Mouse (Mus musculus) CH12.LX (cell line): Measurements from ENCODE around the gene Phf20.

Source experiments
- CHD2 ChIP-seq: IDR thresholded peaks from 2 replicates; pipeline ENCODE4 v1.6.1; 2011; ENCODE audit warnings: low read length, improper control_type of control experiment
- CTCF ChIP-seq, 2 experiments: IDR thresholded peaks in 1 of 2; conservative IDR thresholded peaks in 1 of 2; 2 replicates each; pipeline ENCODE4 v1.5.1; 2011 to 2012; ENCODE audit warnings: low read depth in 2 of 2, low read length in 2 of 2, improper control_type of control experiment in 1 of 2, inconsistent platforms in 1 of 2, mild to moderate bottlenecking in 1 of 2, moderate library complexity in 1 of 2
- E2F4 ChIP-seq: IDR thresholded peaks from 2 replicates; pipeline ENCODE4 v1.6.1; 2011; ENCODE audit warnings: low read depth, low read length, improper control_type of control experiment; ENCODE audit not compliant: insufficient replicate concordance
- EP300 ChIP-seq: IDR thresholded peaks from 2 replicates; pipeline ENCODE4 v1.6.1; 2011; ENCODE audit warnings: low read length, improper control_type of control experiment
- MAX ChIP-seq: IDR thresholded peaks from 2 replicates; pipeline ENCODE4 v1.6.1; 2011; ENCODE audit warnings: low read length, improper control_type of control experiment
- POLR2A ChIP-seq: IDR thresholded peaks from 2 replicates; pipeline ENCODE4 v1.6.1; 2011; ENCODE audit warnings: low read depth, mild to moderate bottlenecking, improper control_type of control experiment, low read length
- ZKSCAN1 ChIP-seq: IDR thresholded peaks from 2 replicates; pipeline ENCODE4 v1.6.1; 2012; ENCODE audit warnings: low read depth, inconsistent platforms, low read length, improper control_type of control experiment, borderline replicate concordance

- no peak for TF ChIP-seq EP300
- TF ChIP-seq CTCF (conservative IDR thresholded peaks at IDR 0.05 in 1 of 2, IDR thresholded peaks at IDR 0.05 in 1 of 2; ENCODE audit: low read depth in 2 of 2, low read length in 2 of 2), result no peak
- no peak for TF ChIP-seq E2F4
- TF ChIP-seq ZKSCAN1, result no peak
- TF ChIP-seq POLR2A, result no peak
- TF ChIP-seq MAX, result no peak
- TF ChIP-seq CHD2, result no peak
Measured at GRCm38 (mm10) chr2:156331446-156331965, 135.2 kb downstream of the Phf20 start.
